Mouse (Mus musculus) limb, embryonic 14.5 days (tissue): ENCODE results near the gene Ikzf4. TPM values are rescaled to one million over a fixed set of nuclear protein-coding genes. Genes with fewer than 3 reads are reported as not detected.

Source experiments
- ATAC-seq: fragments of 200-750 bp; cut with Nextera tagmentation; 2 replicates; pipeline ENCODE4 v1.8.0; 2017; ENCODE audit warnings: low read depth, moderate number of reproducible peaks, moderate TSS enrichment; ENCODE audit not compliant: low FRiP score
- DNase-seq: peaks from one replicate; pipeline ENCODE4 v3.0.0-alpha.2; 2015; ENCODE audit warnings: low spot score
- H3K27ac ChIP-seq: fragments of 300-500 bp; sonication (generic); replicated peaks from 2 replicates; pipeline ENCODE4 v1.5.1; 2014; ENCODE audit warnings: low read depth, mild to moderate bottlenecking, low read length, moderate library complexity, mixed read lengths
- H3K27me3 ChIP-seq: fragments of 300-500 bp; sonication (generic); 2 replicates; pipeline ENCODE4 v1.6.1; 2014; ENCODE audit warnings: low read length, mixed read lengths; ENCODE audit not compliant: control insufficient read depth, insufficient read depth
- H3K36me3 ChIP-seq: fragments of 300-500 bp; sonication (generic); 2 replicates; pipeline ENCODE4 v1.6.1; 2014; ENCODE audit warnings: mild to moderate bottlenecking, low read length, moderate library complexity, mixed read lengths; ENCODE audit not compliant: control insufficient read depth, insufficient read depth
- H3K4me1 ChIP-seq: fragments of 300-500 bp; sonication (generic); 2 replicates; pipeline ENCODE4 v1.6.1; 2014; ENCODE audit warnings: antibody characterized with exemption, low read length, mixed read lengths; ENCODE audit not compliant: control insufficient read depth, insufficient read depth
- H3K4me2 ChIP-seq: fragments of 300-500 bp; sonication (generic); replicated peaks from 2 replicates; pipeline ENCODE4 v1.6.1; 2014; ENCODE audit warnings: low read depth, mild to moderate bottlenecking, low read length, moderate library complexity; ENCODE audit not compliant: severe bottlenecking
- H3K4me3 ChIP-seq: fragments of 300-500 bp; sonication (generic); replicated peaks from 2 replicates; pipeline ENCODE4 v1.5.1; 2014; ENCODE audit warnings: low read length
- H3K9ac ChIP-seq: fragments of 300-500 bp; sonication (generic); 2 replicates; pipeline ENCODE4 v1.6.1; 2014; ENCODE audit warnings: mild to moderate bottlenecking, low read depth, low read length, moderate library complexity; ENCODE audit not compliant: severe bottlenecking
- H3K9me3 ChIP-seq: fragments of 300-500 bp; sonication (generic); 2 replicates; pipeline ENCODE4 v1.6.1; 2016; ENCODE audit warnings: low read length; ENCODE audit not compliant: control insufficient read depth
- POLR2A ChIP-seq: fragments of 200-500 bp; IDR thresholded peaks from 2 replicates; pipeline ENCODE4 v1.8.0; 2012; ENCODE audit warnings: inconsistent platforms, mild to moderate bottlenecking, moderate library complexity, borderline replicate concordance; ENCODE audit not compliant: insufficient read depth, insufficient read length; ENCODE audit errors: extremely low read depth
- WGBS: fragments of 180-500 bp; shearing (Covaris S2); extraction: QIAGEN DNeasy Blood & Tissue Kit; methylation state at CpG from one replicate; pipeline ENCODE4 v1.1.7; 2014; 5-methylcytosine and 5-hydroxymethylcytosine counted together
- polyA plus RNA-seq, 2 experiments: library from polyadenylated mRNA; depleted of rRNA in 1 of 2; stranded (reverse) in 1 of 2; unstranded in 1 of 2; fragments of >200 nt; fragmentation: Nextera tagmentation in 1 of 2; extraction: Ambion mirVana in 1 of 2; gene quantifications; 2 replicates each; pipeline versions ENCODE4 v1.2.1 to v1.2.3; 2012 to 2014

Ikzf4 gene
- polyA plus RNA-seq, 2 experiments, result 5.2 to 8.0 TPM

DNA sequence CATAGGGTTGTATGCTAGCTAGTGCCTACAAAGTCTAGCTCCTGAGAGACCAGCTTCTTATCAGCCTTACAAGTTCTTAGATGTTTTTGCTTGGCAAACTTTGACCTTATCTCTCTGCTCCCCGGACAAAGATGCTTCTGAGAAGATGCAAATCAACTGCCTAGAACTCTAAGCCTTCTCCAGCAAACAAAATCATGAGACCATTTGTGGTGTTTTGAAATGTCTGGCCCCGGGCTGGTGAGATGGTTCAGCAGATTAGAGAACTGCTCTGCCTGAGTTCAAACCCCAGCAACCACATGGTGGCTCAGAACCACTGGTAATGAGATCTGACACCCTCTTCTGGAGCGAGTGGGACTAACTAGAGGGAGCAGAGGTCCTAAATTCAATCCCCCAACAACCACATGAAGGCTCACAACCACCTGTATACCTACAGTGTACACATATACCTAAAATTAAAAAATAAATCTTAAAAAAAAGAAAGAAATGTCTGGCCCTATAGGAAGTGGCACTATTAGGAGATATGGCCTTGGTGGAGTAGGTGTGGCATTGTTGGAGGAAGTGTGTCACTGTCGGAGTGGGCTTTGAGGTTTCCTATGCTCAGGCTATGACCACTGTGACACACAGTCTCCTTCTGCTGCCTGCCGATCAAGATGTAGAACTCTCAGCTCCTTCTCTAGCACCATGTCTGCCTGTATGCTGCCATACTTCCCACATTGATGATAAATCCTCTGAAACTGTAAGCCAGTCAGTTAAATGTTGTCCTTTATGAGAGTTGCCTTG lies 17.8 kb upstream of the Ikzf4 start:
- TF ChIP-seq POLR2A, result no peak
- no peak overlapping the region for H3K4me2 ChIP-seq
- H3K36me3 ChIP-seq, result no peaks in the 10 kb centered on the region
- no peak overlapping the region for H3K27ac ChIP-seq
- H3K4me1 ChIP-seq, result no peaks in the 10 kb centered on the region
- H3K9me3 ChIP-seq, result no peaks in the 10 kb centered on the region
- H3K27me3 ChIP-seq, result no peaks in the 10 kb centered on the region
- DNase-seq (no peak), ATAC-seq (no peak)
- 69% methylated on average over 5 of the region's 5 CpGs for WGBS
- no peak overlapping the region for H3K4me3 ChIP-seq
- no peak overlapping the region for H3K9ac ChIP-seq

DNA sequence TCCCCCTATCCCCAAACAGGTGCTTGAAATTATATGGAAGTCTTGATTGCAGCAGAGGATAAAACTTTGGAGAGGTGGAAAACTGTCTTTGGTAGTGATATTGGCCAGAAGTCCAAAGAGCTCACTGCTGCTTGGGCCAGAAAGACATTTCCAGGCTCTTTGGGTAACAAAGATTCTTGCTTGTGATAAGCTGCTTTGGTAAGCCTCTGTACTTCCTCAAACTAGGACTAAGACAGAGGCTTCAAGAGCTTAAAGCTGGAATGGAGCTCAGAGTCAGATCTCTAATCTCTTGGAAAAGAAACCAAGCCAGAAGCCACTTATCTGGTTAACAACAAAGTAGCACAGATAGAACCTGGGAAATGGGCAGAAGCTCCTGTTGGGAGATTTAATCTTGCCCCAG lies 16.7 kb upstream of the Ikzf4 start:
- no peak overlapping the region for H3K4me2 ChIP-seq
- ATAC-seq, result no peak

DNA sequence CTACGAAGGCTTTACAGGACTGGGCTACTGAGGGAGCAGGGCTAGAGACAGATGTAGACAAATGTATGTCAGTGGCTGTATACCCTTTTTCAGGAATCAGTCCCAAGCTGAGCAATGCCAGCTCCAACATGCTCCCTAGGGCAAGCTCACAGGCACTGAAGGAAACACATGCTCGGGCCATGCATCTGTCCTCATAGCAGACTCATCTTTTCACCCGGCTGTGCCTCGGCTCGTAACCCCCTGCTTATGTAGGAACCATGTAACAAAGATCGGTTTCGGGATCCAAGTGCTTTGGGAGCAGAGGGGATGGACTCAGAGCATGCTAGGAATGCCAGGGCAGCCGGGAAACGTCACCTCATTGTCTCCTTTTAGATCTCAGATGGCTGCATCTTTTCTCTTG lies 13.7 kb upstream of the Ikzf4 start:
- no peak for ATAC-seq
- no peaks in the 10 kb centered on the region for H3K27me3 ChIP-seq
- no peak overlapping the region for H3K27ac ChIP-seq
- WGBS, result 57% methylated on average over 9 of the region's 9 CpGs
- no peak overlapping the region for H3K4me2 ChIP-seq
- no peak for DNase-seq
- no peaks in the 10 kb centered on the region for H3K36me3 ChIP-seq
- H3K4me1 ChIP-seq, result no peaks in the 10 kb centered on the region
- no peak overlapping the region for H3K9ac ChIP-seq
- no peak overlapping the region for H3K4me3 ChIP-seq
- TF ChIP-seq POLR2A, result no peak
- no peaks in the 10 kb centered on the region for H3K9me3 ChIP-seq

More for the DNA sequence above, 16.7 kb upstream of the Ikzf4 start:
- no peak for TF ChIP-seq POLR2A
- Histone ChIP-seq H3K4me3 (no peak overlapping the region), H3K9me3 (no peaks in the 10 kb centered on the region), H3K36me3 (no peaks in the 10 kb centered on the region), H3K27me3 (no peaks in the 10 kb centered on the region), H3K4me1 (no peaks in the 10 kb centered on the region), H3K27ac (no peak overlapping the region), H3K9ac (no peak overlapping the region)
- DNase-seq, result no peak

DNA sequence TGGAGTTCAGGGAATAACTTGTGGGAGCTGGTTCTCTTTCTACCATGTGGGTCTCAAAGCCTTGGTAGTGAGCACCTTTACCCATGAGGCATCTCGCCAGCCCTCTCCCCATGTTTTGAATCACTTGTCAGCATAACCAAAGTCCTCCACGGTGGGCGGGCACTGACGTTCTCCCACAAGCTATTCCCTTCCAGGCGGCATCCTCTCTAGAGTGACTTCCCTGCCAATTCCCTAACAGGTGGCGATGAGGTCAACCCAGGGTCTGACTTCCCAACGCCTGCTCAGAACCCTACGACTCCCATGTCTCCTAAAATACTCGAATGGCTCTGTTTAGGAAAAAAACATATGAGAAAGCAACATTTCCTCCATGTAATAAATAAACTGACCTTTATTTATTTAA lies 12.1 kb upstream of the Ikzf4 start:
- WGBS, result 53% methylated on average over 9 of the region's 9 CpGs
- no peak overlapping the region for H3K4me3 ChIP-seq
- H3K9me3 ChIP-seq, result no peaks in the 10 kb centered on the region
- no peaks in the 10 kb centered on the region for H3K27me3 ChIP-seq
- no peak overlapping the region for H3K9ac ChIP-seq
- H3K36me3 ChIP-seq, result no peaks in the 10 kb centered on the region
- H3K4me1 ChIP-seq, result no peaks in the 10 kb centered on the region
- DNase-seq (peak; percentile 12), ATAC-seq (no peak)
- H3K27ac ChIP-seq, result no peak overlapping the region
- no peak for TF ChIP-seq POLR2A
- no peak overlapping the region for H3K4me2 ChIP-seq

GRCm38 (mm10) chr10:128656731-128657130 lies 10.9 kb upstream of the Ikzf4 start:
- 93% methylated on average over 1 of the region's 1 CpGs for WGBS
- no peak for TF ChIP-seq POLR2A
- no peak for DNase-seq
- Histone ChIP-seq H3K27ac (no peak overlapping the region), H3K9ac (no peak overlapping the region), H3K4me3 (no peak overlapping the region), H3K4me1 (no peaks in the 10 kb centered on the region), H3K36me3 (no peaks in the 10 kb centered on the region), H3K9me3 (no peaks in the 10 kb centered on the region), H3K27me3 (no peaks in the 10 kb centered on the region), H3K4me2 (no peak overlapping the region)
- ATAC-seq, result no peak

DNA sequence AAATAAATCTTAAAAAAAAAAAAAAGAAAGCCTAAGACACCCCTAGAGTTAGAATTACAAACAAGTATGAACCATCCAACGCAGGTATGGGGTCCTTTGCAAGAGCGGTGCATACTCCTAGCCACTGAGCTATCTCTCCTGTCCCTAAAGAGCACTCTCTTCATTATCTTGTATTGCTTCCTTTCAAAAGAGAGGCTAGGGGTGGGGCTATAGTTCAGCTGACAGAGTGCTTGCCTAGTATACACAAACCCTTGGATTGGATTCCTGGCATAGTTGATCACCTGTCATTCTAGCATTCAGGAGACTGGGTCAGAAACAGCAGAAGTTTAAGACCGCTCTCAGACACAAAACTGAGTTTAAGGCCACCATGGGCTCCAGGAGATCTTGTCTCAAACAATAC lies 9.5 kb upstream of the Ikzf4 start:
- no peak overlapping the region for H3K27ac ChIP-seq
- no peak overlapping the region for H3K9ac ChIP-seq
- H3K36me3 ChIP-seq, result no peaks in the 10 kb centered on the region
- ATAC-seq (no peak), DNase-seq (no peak)
- TF ChIP-seq POLR2A, result no peak
- no peak overlapping the region for H3K4me3 ChIP-seq
- WGBS, result 80% methylated on average over 3 of the region's 3 CpGs
- no peaks in the 10 kb centered on the region for H3K27me3 ChIP-seq
- H3K9me3 ChIP-seq, result no peaks in the 10 kb centered on the region
- H3K4me1 ChIP-seq, result no peaks in the 10 kb centered on the region
- no peak overlapping the region for H3K4me2 ChIP-seq
